Mouse (Mus musculus): ENCODE results near the gene Herc4.

The Herc4 gene

GRCm38 (mm10) chr10:63243493-63244054 is at the start of gene Herc4:
TSS of gene Herc4 (plus strand) at chr10:63243810.
- peak; percentile 88 for DNase-seq (ENCODE audit: low read depth, low spot score)

- no peak for DNase-seq (ENCODE audit: low read depth, low spot score)
Observed at GRCm38 (mm10) chr10:63199008-63199407, 44.6 kb upstream of the Herc4 start.

- no peak for DNase-seq (ENCODE audit: low read depth, low spot score)
Observed at GRCm38 (mm10) chr10:63201534-63201933, 42.1 kb upstream of the Herc4 start.

- DNase-seq (ENCODE audit: low read depth, low spot score) = no peak
Observed at GRCm38 (mm10) chr10:63203002-63203401, 40.6 kb upstream of the Herc4 start.

- no peak for DNase-seq (ENCODE audit: low read depth, low spot score)
Observed at GRCm38 (mm10) chr10:63203728-63204127, 39.9 kb upstream of the Herc4 start, which contains the start of gene Mypn. TSS of gene Mypn (minus strand) at chr10:63203952.

GRCm38 (mm10) chr10:63208871-63209270 is 34.7 kb upstream of the Herc4 start:
- no peak for DNase-seq (ENCODE audit: low read depth, low spot score)

GRCm38 (mm10) chr10:63221081-63221783 is 22.4 kb upstream of the Herc4 start:
- no peak for DNase-seq (ENCODE audit: low read depth, low spot score)

- no peak for DNase-seq (ENCODE audit: low read depth, low spot score)
Observed at GRCm38 (mm10) chr10:63224341-63224740, 19.3 kb upstream of the Herc4 start.

- DNase-seq (ENCODE audit: low read depth, low spot score) = no peak
Observed at GRCm38 (mm10) chr10:63230266-63230665, 13.3 kb upstream of the Herc4 start.

- DNase-seq (ENCODE audit: low read depth, low spot score) = no peak
Observed at GRCm38 (mm10) chr10:63230854-63231253, 12.8 kb upstream of the Herc4 start.

- no peak for DNase-seq (ENCODE audit: low read depth, low spot score)
Observed at GRCm38 (mm10) chr10:63231630-63232029, 12.0 kb upstream of the Herc4 start.

- DNase-seq (ENCODE audit: low read depth, low spot score) = no peak
Observed at GRCm38 (mm10) chr10:63234133-63234532, 9.5 kb upstream of the Herc4 start.

- no peak for DNase-seq (ENCODE audit: low read depth, low spot score)
Observed at GRCm38 (mm10) chr10:63235889-63236288, 7.7 kb upstream of the Herc4 start.

- DNase-seq (ENCODE audit: low read depth, low spot score) = no peak
Observed at GRCm38 (mm10) chr10:63236663-63237062, 6.9 kb upstream of the Herc4 start.

GRCm38 (mm10) chr10:63237206-63237605 is 6.4 kb upstream of the Herc4 start:
- no peak for DNase-seq (ENCODE audit: low read depth, low spot score)

GRCm38 (mm10) chr10:63238090-63238489 is 5.5 kb upstream of the Herc4 start:
- DNase-seq (ENCODE audit: low read depth, low spot score) = no peak

GRCm38 (mm10) chr10:63239848-63240247 is 3.8 kb upstream of the Herc4 start:
- DNase-seq (ENCODE audit: low read depth, low spot score) = no peak

GRCm38 (mm10) chr10:63240868-63241271 is 2.7 kb upstream of the Herc4 start:
- no peak for DNase-seq (ENCODE audit: low read depth, low spot score)

- DNase-seq (ENCODE audit: low read depth, low spot score) = no peak
Observed at GRCm38 (mm10) chr10:63242798-63243435, 693 bp upstream of the Herc4 start.

GRCm38 (mm10) chr10:63244055-63244671 is 553 bp downstream of the Herc4 start:
- peak; percentile 26 for DNase-seq (ENCODE audit: low read depth, low spot score)

- peak; percentile 44 for DNase-seq (ENCODE audit: low read depth, low spot score)
Observed at GRCm38 (mm10) chr10:63244746-63245145, 1.1 kb downstream of the Herc4 start.

GRCm38 (mm10) chr10:63245846-63246245 is 2.2 kb downstream of the Herc4 start:
- DNase-seq (ENCODE audit: low read depth, low spot score) = no peak

Data from c-Kit-negative CD71-positive TER-119-positive erythroid progenitor cells, embryonic 14.5 days (primary cell).